Mouse (Mus musculus): ENCODE results near the gene Aurkc.
"Not testable (repeated sequence)": the region's sequence is repeated elsewhere in the genome, so short reads cannot be mapped to it uniquely, and the experiment has no call there.

Gene Aurkc

DNA sequence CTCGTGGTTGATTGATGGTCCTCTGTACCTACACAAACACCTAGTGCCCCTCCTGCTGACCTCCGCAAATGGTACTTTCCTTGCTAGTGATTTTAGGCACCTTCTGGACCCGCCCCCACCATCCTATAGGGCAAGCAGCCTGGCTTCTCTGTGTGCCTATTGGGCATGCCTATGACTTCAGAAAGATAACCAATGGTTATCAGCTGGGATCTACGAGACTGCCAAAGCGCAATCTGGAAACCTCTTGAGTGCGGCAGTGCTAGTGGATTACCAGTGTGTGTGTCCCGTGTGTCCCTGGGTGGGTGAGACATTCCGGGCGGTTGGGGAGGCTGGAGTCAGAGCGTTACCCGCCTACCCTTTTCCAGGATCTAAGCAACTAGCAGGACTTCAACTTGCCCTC lies at the start of gene Aurkc:
Gene Aurkc, plus strand, starts transcription at position 50 of the 400 bp plus-strand sequence.
- not testable (repeated sequence) for DNase-seq (ENCODE audit: low spot score)

DNA sequence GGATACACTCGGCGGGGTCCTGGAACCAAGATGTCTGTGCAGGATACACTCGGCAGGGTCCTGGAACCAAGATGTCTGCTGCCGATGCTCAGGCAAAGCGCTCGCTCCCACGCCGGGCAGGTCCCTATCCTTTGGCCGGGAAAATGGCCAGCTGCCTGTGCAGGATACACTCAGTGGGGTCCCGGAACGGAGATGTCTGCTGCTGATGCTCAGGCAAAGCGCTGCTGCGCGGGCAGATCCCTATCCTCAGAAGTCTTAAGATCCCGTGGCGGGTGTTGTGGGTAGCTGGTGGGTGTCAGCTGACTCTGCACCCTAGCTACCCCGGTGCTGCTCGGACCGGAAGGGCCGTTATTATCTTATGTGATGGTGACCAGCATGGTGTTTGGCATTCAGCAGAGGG lies 47.0 kb upstream of the Aurkc start:
- DNase-seq (ENCODE audit: low spot score), result not testable (repeated sequence)

DNA sequence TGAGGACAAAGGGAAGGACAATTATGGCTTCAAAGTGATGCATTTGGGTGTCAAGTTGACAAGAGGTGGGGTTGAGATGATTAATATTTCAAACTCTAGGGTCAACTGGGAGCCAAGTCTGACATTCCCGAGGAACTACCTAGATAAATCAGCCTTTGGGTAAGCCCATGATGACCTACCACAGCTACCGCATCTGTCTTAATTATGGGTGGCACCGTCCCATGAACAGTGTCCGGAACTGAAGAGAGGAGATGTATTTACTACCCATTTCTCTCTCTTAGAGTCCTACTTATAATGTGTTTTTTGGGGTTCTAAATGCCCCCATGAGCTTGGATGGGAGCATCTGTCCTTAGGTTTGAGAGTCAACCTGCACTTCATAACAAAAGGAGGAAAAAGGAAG lies 38.5 kb upstream of the Aurkc start:
- DNase-seq (ENCODE audit: low spot score), result no peak

DNA sequence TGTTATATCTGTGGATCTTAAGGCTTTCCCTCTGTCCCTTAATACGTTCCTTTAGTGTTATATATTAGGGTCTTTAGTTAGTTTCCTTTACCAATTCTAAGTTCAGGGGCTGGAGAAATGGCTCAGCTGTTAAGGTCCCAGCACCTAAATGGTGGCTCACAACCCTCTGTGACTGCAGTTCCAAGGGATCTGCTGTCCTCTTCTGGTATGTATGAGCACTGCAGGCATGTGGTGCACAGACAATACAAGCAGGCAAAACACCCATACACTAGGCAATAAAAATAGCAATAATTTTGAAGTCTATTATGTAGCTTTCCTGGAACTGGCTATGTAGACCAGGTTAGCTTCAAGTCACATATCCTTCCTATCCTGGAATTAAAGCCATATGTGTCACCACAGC lies 36.5 kb upstream of the Aurkc start:
- DNase-seq (ENCODE audit: low spot score), result no peak

DNA sequence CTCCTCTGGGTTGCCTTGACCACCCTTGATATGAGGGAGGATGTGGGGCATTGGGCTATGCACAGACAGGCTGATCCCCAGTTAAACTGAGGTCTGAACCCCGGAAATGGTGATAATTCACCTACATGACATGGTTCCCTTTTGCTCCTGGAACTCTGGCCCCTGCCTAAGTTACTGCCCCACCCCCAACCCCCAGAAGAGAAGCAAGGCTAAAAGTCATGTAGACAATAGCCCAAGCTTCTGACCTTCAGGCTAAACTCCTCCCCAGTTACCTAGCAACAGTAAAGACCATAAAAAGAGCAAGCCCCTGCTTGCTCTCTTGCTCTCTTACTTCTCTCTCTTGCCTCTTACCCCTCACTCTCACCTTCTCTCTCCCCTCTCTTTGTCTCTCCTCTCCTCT lies 21.5 kb upstream of the Aurkc start:
- no peak for DNase-seq (ENCODE audit: low spot score)

DNA sequence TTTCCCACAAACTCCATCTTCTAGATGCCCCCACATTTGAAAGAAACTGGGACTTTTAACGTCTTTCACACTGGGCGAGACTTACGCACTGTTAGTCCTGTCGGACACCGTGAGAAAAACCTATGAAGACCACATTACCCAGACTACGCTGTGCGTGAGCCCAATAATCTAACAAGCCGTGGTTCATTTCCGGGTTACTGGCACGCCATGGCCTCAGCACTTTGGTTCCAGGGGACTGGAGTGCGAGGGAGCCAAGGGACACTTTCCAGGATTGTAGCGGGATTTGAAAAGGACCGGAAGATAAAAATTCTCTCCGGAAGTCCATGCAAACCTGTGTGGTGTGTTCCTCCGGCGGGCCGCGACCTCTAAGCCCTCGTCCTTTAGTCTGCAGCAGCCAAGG lies 18.2 kb upstream of the Aurkc start:
- DNase-seq (ENCODE audit: low spot score), result no peak

DNA sequence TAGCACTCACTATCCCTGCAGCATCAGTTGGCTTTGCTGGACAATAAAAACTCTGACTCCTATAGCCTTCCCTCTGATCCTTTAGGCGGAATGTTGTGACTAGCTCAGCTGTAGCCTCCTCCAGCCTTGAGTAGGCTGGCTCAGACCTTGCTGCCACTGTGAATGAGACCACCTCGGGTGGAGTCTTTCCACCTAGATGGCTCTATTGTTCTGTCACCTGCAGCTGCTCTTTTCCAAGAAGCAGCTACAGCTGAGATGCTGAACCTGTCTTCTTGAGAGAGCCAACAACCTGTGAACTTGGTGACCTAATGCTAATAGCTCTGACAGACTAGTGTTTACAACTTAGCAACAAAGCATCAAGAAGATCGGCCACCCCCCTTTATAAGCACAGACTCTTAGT lies 3.8 kb downstream of the Aurkc start:
- DNase-seq (ENCODE audit: low spot score), result not testable (repeated sequence)

DNA sequence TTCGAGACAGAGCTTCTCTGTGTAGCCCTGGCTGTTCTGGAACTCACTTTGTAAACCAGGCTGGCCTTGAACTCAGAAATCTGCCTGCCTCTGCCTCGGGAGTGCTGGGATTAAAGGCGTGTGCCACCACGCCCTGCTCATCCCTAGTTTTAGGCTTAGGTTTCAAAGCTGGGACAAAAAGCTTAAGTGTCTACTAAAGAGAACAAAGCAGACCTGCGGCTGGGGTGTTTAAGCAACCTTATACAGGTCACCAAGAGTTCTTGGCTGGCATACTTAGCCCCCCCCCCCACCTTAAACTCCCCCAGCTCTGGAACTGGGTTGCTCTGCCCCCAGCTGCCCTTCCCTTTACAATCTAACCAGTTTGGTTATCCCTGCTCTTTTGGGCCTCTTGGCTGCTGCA lies 10.3 kb downstream of the Aurkc start:
- not testable (repeated sequence) for DNase-seq (ENCODE audit: low spot score)

DNA sequence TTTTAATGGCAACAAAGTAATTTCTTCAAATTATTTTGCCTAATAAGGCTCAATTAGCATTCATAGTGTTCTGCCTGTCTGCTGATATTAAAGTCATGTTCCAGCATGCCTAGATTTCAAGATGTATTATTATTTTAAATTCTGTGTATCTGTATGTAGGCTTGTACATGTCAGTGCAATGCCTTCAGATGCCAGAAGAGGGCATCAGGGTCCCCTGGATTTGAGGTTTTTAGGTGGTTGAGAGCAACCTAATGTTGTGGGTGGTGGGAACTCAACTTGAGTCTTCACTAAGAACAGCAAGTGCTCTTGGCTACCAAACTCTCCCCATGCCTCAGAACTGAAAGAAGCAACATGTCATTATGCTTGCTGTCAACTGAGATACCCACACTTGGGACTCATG lies 32.3 kb downstream of the Aurkc start:
- no peak for DNase-seq (ENCODE audit: low spot score)

DNA sequence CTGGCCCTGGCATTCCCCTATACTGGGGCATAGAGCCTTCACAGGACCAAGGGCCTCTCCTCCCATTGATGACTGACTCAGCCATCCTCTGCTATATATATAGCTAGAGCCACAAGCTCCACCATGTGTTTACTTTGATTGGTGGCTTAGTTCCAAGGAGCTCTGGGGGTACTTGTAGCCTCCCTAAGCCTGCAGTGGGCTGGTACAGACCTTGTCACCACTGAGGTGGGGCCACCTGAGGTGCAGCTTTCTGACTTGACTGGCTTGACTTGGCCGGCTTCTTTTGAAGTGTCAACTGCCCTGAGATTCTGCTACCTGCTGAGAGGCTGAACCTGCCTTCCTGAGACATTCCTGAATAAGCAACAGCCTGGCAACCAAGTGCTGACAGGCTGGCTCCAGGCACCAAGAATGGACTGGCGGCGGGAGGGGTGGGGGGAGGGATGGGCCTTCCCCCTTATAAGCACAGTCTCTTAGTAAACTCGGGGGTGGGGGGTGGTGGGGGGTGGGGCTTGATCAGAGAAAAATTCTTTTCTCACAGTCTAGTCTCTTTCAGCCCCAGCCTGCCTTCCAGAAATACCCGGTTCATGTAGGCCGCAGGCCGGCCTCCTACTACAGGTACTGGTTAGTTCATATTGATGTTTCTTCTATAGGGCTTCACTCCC lies 54.7 kb downstream of the Aurkc start:
- not testable (repeated sequence) for DNase-seq (ENCODE audit: low spot score)
